Mouse (Mus musculus) forebrain, postnatal 0 days (tissue): Measurements from ENCODE around the gene Nav3. TPM values are rescaled to one million over a fixed set of nuclear protein-coding genes. Genes with fewer than 3 reads are reported as not detected.

Experiments used
- ATAC-seq: fragments of 200-750 bp; cut with Nextera tagmentation; 2 replicates; pipeline ENCODE4 v1.8.0; 2017; ENCODE audit warnings: mild to moderate bottlenecking, moderate library complexity
- DNase-seq: peaks from one replicate; pipeline ENCODE4 v3.0.0-alpha.2; 2015
- H3K27ac ChIP-seq: fragments of 300-500 bp; sonication (generic); 2 replicates; pipeline ENCODE4 v1.5.1; 2014; ENCODE audit warnings: low read depth, mild to moderate bottlenecking, antibody characterized with exemption, low read length, moderate library complexity, mixed read lengths
- H3K27me3 ChIP-seq: fragments of 300-500 bp; sonication (generic); 2 replicates; pipeline ENCODE4 v1.6.1; 2014; ENCODE audit warnings: mild to moderate bottlenecking, low read length, mixed read lengths; ENCODE audit not compliant: insufficient read depth
- H3K36me3 ChIP-seq: fragments of 300-500 bp; sonication (generic); 2 replicates; pipeline ENCODE4 v1.6.1; 2014; ENCODE audit warnings: mild to moderate bottlenecking, moderate library complexity; ENCODE audit not compliant: insufficient read depth
- H3K4me1 ChIP-seq: fragments of 300-500 bp; sonication (generic); 2 replicates; pipeline ENCODE4 v1.6.1; 2014; ENCODE audit warnings: antibody characterized with exemption; ENCODE audit not compliant: insufficient read depth
- H3K4me2 ChIP-seq: fragments of 300-500 bp; sonication (generic); 2 replicates; pipeline ENCODE4 v1.6.1; 2014; ENCODE audit warnings: low read depth, mild to moderate bottlenecking, moderate library complexity
- H3K4me3 ChIP-seq: fragments of 300-500 bp; sonication (generic); 2 replicates; pipeline ENCODE4 v1.5.1; 2014; ENCODE audit warnings: low read depth, low read length, mixed read lengths
- H3K9ac ChIP-seq: fragments of 300-500 bp; sonication (generic); 2 replicates; pipeline ENCODE4 v1.6.1; 2014; ENCODE audit warnings: mild to moderate bottlenecking
- H3K9me3 ChIP-seq: fragments of 300-500 bp; sonication (generic); 2 replicates; pipeline ENCODE4 v1.6.1; 2016; ENCODE audit warnings: low read length
- CTCF ChIP-seq: sonication (generic); IDR thresholded peaks from 2 replicates; pipeline ENCODE4 v1.5.1; 2016; ENCODE audit warnings: antibody characterized with exemption, control low read depth, low read depth
- WGBS: fragments of 180-500 bp; shearing (Covaris S2); extraction: QIAGEN DNeasy Blood & Tissue Kit; methylation state at CpG from one replicate; pipeline ENCODE4 v1.1.7; 2014; 5-methylcytosine and 5-hydroxymethylcytosine counted together
- polyA plus RNA-seq: library from polyadenylated mRNA; unstranded; fragments of >200 nt; fragmentation: Nextera tagmentation; extraction: Ambion mirVana; gene quantifications from 2 replicates; pipeline ENCODE4 v1.2.1, GENCODE M21; 2015
- total RNA-seq: library from RNA; depleted of rRNA; stranded (reverse); fragments of >200 nt; gene quantifications from 2 replicates; pipeline ENCODE4 v1.2.3, GENCODE M21; 2014

Gene Nav3
- total and polyA plus RNA-seq, 2 experiments from 2014 or later, result 20.1 to 119 TPM

GRCm38 (mm10) chr10:109651516-109651915, 804.5 kb downstream of the Nav3 start:
- Histone ChIP-seq H3K4me2 (no peak overlapping the region), H3K4me1 (no peaks in the 10 kb centered on the region), H3K9ac (no peak overlapping the region), H3K36me3 (no peaks in the 10 kb centered on the region), H3K9me3 (no peaks in the 10 kb centered on the region), H3K4me3 (no peak overlapping the region), H3K27me3 (no peaks in the 10 kb centered on the region), H3K27ac (no peak overlapping the region)
- no peak for TF ChIP-seq CTCF
- 47% methylated on average over 7 of the region's 7 CpGs for WGBS
- ATAC-seq (no peak), DNase-seq (peak; percentile 16)

- no peak for DNase-seq
- 80% methylated on average over 3 of the region's 3 CpGs for WGBS
- no peak for TF ChIP-seq CTCF
Observed at GRCm38 (mm10) chr10:109643598-109643997, 812.4 kb downstream of the Nav3 start.

GRCm38 (mm10) chr10:109641806-109642205, 814.2 kb downstream of the Nav3 start:
- H3K27me3 ChIP-seq, result no peaks in the 10 kb centered on the region
- WGBS, result 62% methylated on average over 7 of the region's 7 CpGs
- TF ChIP-seq CTCF, result no peak
- H3K4me3 ChIP-seq, result no peak overlapping the region
- no peak overlapping the region for H3K27ac ChIP-seq
- H3K9me3 ChIP-seq, result no peaks in the 10 kb centered on the region
- H3K36me3 ChIP-seq, result no peaks in the 10 kb centered on the region
- no peaks in the 10 kb centered on the region for H3K4me1 ChIP-seq
- no peak for ATAC-seq
- no peak overlapping the region for H3K9ac ChIP-seq
- DNase-seq, result peak; percentile 26
- H3K4me2 ChIP-seq, result no peak overlapping the region

More at GRCm38 (mm10) chr10:109643598-109643997, 812.4 kb downstream of the Nav3 start:
- Histone ChIP-seq H3K4me2 (no peak overlapping the region), H3K36me3 (no peaks in the 10 kb centered on the region), H3K9ac (no peak overlapping the region), H3K27ac (no peak overlapping the region), H3K27me3 (no peaks in the 10 kb centered on the region), H3K4me3 (no peak overlapping the region), H3K4me1 (no peaks in the 10 kb centered on the region), H3K9me3 (no peaks in the 10 kb centered on the region)
- ATAC-seq, result no peak

- Histone ChIP-seq H3K4me2 (no peak overlapping the region), H3K27me3 (no peaks in the 10 kb centered on the region), H3K36me3 (no peaks in the 10 kb centered on the region), H3K4me3 (no peak overlapping the region), H3K27ac (no peak overlapping the region), H3K4me1 (no peaks in the 10 kb centered on the region), H3K9me3 (no peaks in the 10 kb centered on the region), H3K9ac (no peak overlapping the region)
- 47% methylated on average over 16 of the region's 16 CpGs for WGBS
- no peak for ATAC-seq
- TF ChIP-seq CTCF, result no peak
- DNase-seq, result no peak
Observed at GRCm38 (mm10) chr10:109637702-109638101, 818.3 kb downstream of the Nav3 start.
